Mouse (Mus musculus): ENCODE data around the gene Stab2. TPM values are rescaled to one million over a fixed set of nuclear protein-coding genes. Genes with fewer than 3 reads are reported as not detected.

Gene Stab2
- 0.43 TPM for polyA plus RNA-seq (2014; fragmentation: Illumina TruSeq; extraction: RNeasy Lipid Tissue Mini Kit (QIAGEN cat#74804); ENCODE audit: insufficient read depth, low read depth, low replicate concordance)

DNA sequence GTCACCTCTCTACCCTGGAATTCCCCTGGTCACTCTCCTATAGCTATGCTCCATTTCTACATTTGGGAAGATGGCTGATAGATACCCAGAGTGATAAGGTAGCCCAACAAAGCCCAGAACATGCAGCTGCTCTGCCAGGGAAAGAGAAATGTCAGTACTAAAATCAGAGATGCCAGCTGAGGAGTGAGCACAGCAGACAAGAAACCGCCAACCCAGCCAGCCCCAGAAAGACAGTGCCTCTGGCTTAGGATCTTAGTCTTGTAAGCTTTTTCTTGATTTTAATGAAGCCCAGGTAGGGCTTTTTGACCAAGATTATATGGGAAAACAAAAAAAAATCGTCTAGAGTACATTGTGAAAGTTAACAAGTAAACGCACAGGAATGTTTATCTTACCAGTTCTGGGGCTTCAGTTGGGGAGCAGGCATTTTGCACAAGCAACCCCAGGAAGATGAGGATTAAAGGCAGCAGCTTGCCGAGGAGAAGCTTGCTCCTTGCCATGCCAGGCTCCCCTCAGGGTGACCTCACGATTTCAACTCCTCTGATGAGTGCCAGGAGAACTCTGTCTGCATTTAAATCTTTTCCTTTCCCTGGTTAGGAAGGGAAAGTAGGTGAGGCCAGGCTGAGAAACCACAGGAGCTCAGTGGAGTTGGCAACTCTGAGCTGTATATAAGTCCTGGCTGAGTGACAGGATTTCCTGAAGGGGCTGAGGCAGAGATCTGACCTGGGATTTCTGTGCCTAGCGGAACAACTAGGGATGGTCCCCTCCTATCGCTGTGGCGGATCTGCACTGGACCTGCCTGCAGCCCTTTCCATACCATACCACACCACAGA, at the start of gene Stab2:
TSS of gene Stab2 (minus strand) at position 641 of the 830 bp plus-strand sequence.

Other genes with a start within 250 kb of the Stab2 start
- not detected for gene Gm49358, start 244.1 kb downstream of the Stab2 start, polyA plus RNA-seq (2014; fragmentation: Illumina TruSeq; extraction: RNeasy Lipid Tissue Mini Kit (QIAGEN cat#74804); ENCODE audit: insufficient read depth, low read depth, low replicate concordance)
- gene Nt5dc3, start 229.0 kb downstream of the Stab2 start, polyA plus RNA-seq (2014; fragmentation: Illumina TruSeq; extraction: RNeasy Lipid Tissue Mini Kit (QIAGEN cat#74804); ENCODE audit: insufficient read depth, low read depth, low replicate concordance), result 3.7 TPM
- not detected for gene 1700113H08Rik, start 50.0 kb upstream of the Stab2 start, polyA plus RNA-seq (2014; fragmentation: Illumina TruSeq; extraction: RNeasy Lipid Tissue Mini Kit (QIAGEN cat#74804); ENCODE audit: insufficient read depth, low read depth, low replicate concordance)